Mouse (Mus musculus) embryonic facial prominence, embryonic 11.5 days (tissue): ENCODE measurements around the gene Gm4353. TPM values are rescaled to one million over a fixed set of nuclear protein-coding genes. Genes with fewer than 3 reads are reported as not detected.

Source experiments
- ATAC-seq: fragments of 200-750 bp; cut with Nextera tagmentation; replicated peaks from 2 replicates; pipeline ENCODE4 v1.8.0; 2017; ENCODE audit warnings: low read depth; ENCODE audit not compliant: insufficient number of reproducible peaks, low FRiP score, low TSS enrichment
- DNase-seq: peaks from one replicate; pipeline ENCODE4 v3.0.0-alpha.2; 2015; ENCODE audit warnings: low spot score
- H3K27ac ChIP-seq: fragments of 300-500 bp; sonication (generic); replicated peaks from 2 replicates; pipeline ENCODE4 v1.5.1; 2014; ENCODE audit warnings: mild to moderate bottlenecking, low read depth, low read length, control low read depth
- H3K27me3 ChIP-seq: fragments of 300-500 bp; sonication (generic); 2 replicates; pipeline ENCODE4 v1.6.1; 2014; ENCODE audit warnings: mild to moderate bottlenecking, low read length, moderate library complexity, mixed read lengths; ENCODE audit not compliant: control insufficient read depth, insufficient read depth
- H3K36me3 ChIP-seq: fragments of 300-500 bp; sonication (generic); replicated peaks from 2 replicates; pipeline ENCODE4 v1.6.1; 2014; ENCODE audit warnings: low read depth, mild to moderate bottlenecking, low read length, moderate library complexity, mixed read lengths; ENCODE audit not compliant: control insufficient read depth, insufficient read depth
- H3K4me1 ChIP-seq: fragments of 300-500 bp; sonication (generic); 2 replicates; pipeline ENCODE4 v1.6.1; 2014; ENCODE audit warnings: low read length, mixed read lengths; ENCODE audit not compliant: control insufficient read depth, insufficient read depth
- H3K4me2 ChIP-seq: fragments of 300-500 bp; sonication (generic); 2 replicates; pipeline ENCODE4 v1.6.1; 2014; ENCODE audit warnings: low read depth, mild to moderate bottlenecking, control low read depth, low read length, moderate library complexity
- H3K4me3 ChIP-seq: fragments of 300-500 bp; sonication (generic); 2 replicates; pipeline ENCODE4 v1.5.1; 2014; ENCODE audit warnings: low read depth, low read length, control low read depth
- H3K9ac ChIP-seq: fragments of 300-500 bp; sonication (generic); replicated peaks from 2 replicates; pipeline ENCODE4 v1.6.1; 2014; ENCODE audit warnings: mild to moderate bottlenecking, control low read depth, low read length
- H3K9me3 ChIP-seq: fragments of 300-500 bp; sonication (generic); replicated peaks from 2 replicates; pipeline ENCODE4 v1.6.1; 2016; ENCODE audit warnings: mild to moderate bottlenecking, low read length, inconsistent platforms, mixed read lengths; ENCODE audit not compliant: control insufficient read depth
- whole genome bisulfite sequencing: fragments of 180-500 bp; shearing (Covaris S2); extraction: QIAGEN DNeasy Blood & Tissue Kit; methylation state at CpG from one replicate; pipeline ENCODE4 v1.1.7; 2014; 5-methylcytosine and 5-hydroxymethylcytosine counted together
- polyA plus RNA-seq: library from polyadenylated mRNA; unstranded; fragments of >200 nt; fragmentation: Nextera tagmentation; extraction: Ambion mirVana; gene quantifications from 2 replicates; pipeline ENCODE4 v1.2.1, GENCODE M21; 2014

The Gm4353 gene
- polyA plus RNA-seq, 1 experiment from 2014 or later, result 1.0 TPM

- H3K4me3 ChIP-seq, result peak overlapping the region; percentile 51
- under 1% methylated on average over 49 of the region's 54 CpGs for WGBS
Measured at GRCm38 (mm10) chr7:116033371-116034241, 50.8 kb downstream of the Gm4353 start.

More at GRCm38 (mm10) chr7:116033371-116034241, 50.8 kb downstream of the Gm4353 start:
- Histone ChIP-seq H3K4me2 (peak overlapping the region; percentile 94), H3K9me3 (no peaks in the 10 kb centered on the region), H3K27me3 (peaks cover 24% of the 10 kb centered on the region), H3K4me1 (peaks cover 8% of the 10 kb centered on the region), H3K36me3 (no peaks in the 10 kb centered on the region), H3K9ac (peak overlapping the region; percentile 66), H3K27ac (peak overlapping the region; percentile 63)
- peak; percentile 64 for DNase-seq
- ATAC-seq, result peak; percentile 30

Other genes starting within 250 kb of the Gm4353 start
- gene Sox6, start 45.8 kb downstream of the Gm4353 start, polyA plus RNA-seq, result 21.4 and 29.2 TPM in 2 replicates
- 389 and 409 TPM in 2 replicates for gene 1110004F10Rik, start 45.2 kb downstream of the Gm4353 start, polyA plus RNA-seq
- gene Plekha7, start 223.7 kb upstream of the Gm4353 start, polyA plus RNA-seq, result 3.6 and 5.8 TPM in 2 replicates
- gene Rps13, start 249.6 kb upstream of the Gm4353 start, polyA plus RNA-seq, result 785 and 880 TPM in 2 replicates